Mouse (Mus musculus): ENCODE data around the gene Sirpa.

DNA sequence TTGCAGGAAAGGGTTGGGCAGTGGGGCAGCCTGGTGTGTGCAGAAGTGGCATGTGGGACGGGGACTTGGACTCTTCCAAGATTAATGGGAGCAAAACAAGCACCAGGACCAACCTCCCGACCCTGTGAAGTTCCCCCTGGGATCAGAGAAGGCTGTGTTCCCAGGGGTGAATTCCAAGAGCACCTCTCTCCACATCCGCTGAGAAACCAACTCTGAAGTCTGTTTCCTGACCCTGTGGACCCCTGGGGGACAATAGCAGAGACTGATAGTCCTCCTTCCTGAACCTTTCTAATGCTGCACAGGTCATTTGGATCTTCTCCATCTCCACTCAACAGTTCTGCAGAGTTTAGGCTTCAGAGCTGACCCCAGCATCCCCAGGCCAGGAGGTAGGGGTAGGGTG is 10.8 kb upstream of the Sirpa start:
- TF ChIP-seq CTCF (IDR thresholded peaks at IDR 0.05; ENCODE audit: control insufficient read depth, insufficient read depth, low read length) = no peak
- TF ChIP-seq POLR2A (IDR thresholded peaks at IDR 0.05; ENCODE audit: borderline replicate concordance, control insufficient read depth, low read depth, low read length) = no peak
